Mouse (Mus musculus) cortical plate, adult 2 months (tissue): ENCODE measurements around the gene Mtf1.

Experiments used
- CTCF ChIP-seq: fragments of 200-500 bp; IDR thresholded peaks from 2 replicates; pipeline ENCODE4 v1.5.1; 2011; ENCODE audit warnings: mild to moderate bottlenecking, control low read depth, low read length; ENCODE audit not compliant: insufficient read depth; ENCODE audit errors: extremely low read depth
- POLR2A ChIP-seq: fragments of 200-500 bp; IDR thresholded peaks from 2 replicates; pipeline ENCODE4 v1.6.1; 2011; ENCODE audit warnings: mild to moderate bottlenecking, low read length, control low read depth; ENCODE audit not compliant: insufficient read depth; ENCODE audit errors: extremely low read depth

DNA sequence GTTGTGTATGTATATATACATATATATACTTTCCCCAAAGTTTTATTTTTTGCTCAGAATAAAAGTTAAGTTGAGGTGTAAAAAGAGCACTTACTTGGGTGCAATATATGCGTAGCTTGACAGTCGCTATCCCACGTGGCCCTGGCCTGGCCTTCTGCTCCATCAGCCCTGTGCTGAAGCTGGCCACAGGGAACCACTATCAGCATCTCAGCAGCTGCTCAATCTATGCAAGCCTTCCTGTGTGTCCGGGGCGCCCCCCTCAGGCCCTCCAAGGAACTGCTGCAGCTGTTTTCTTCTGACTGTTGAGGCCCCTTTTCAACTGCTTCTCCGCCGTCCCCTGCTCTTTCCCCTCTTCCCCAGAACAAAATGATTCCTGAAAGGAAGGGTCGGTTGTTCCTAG, 45.7 kb downstream of the Mtf1 start:
- TF ChIP-seq POLR2A (no peak), CTCF (peak; percentile 70)
